In genomic region chr11:65226766-65227165, GRCm38 (mm10) we compare ENCODE assay signal across 15 mouse cellular contexts. TPM values are rescaled to one million over a fixed set of nuclear protein-coding genes. Genes with fewer than 3 reads are reported as not detected.
A peak's percentile ranks its signal among the peaks of the same experiment; 100 is the strongest.
DNase-seq lines count a peak whose midpoint lies in the region; ATAC-seq and TF ChIP-seq lines count a peak whose summit lies in the region.
"Had no signal": no experiment of that assay in that cellular context is flagged by ENCODE, and none has a peak within 500 bp of the region (broad histone marks: within the 10 kb centered on the region; RNA-seq: fewer than 3 reads in every experiment).

No protein-coding gene starts in this region.

- peak; percentile 9 for DNase-seq in gastrocnemius, adult 18-20 months (ENCODE audit: low spot score)
- DNase-seq in gastrocnemius, adult 8-10 months (ENCODE audit: low spot score in 2 of 2), result no peak
- DNase-seq in lung, postnatal 10 days, result peak; percentile 38
- DNase-seq in lung, postnatal 25 days (ENCODE audit: low spot score), result no peak
- DNase-seq in heart, embryonic 10.5 days (ENCODE audit: low spot score), result no peak
- peak; percentile 9 for DNase-seq in limb, embryonic 14.5 days (ENCODE audit: low spot score)
- DNase-seq in thymus, postnatal 4 days, result no peak
- DNase-seq: cerebellum, postnatal 25 days; layer of hippocampus, adult 9-11 months; liver had no signal

- H3K4me2 ChIP-seq in limb, embryonic 14.5 days (replicated peaks; ENCODE audit: low read depth, low read length, severe bottlenecking), result no peak overlapping the region
- H3K4me2 ChIP-seq: hindbrain, embryonic 15.5 days had no signal

- peaks cover 45% of the 10 kb centered on the region for H3K4me1 ChIP-seq in heart, embryonic 10.5 days
- H3K4me1 ChIP-seq in limb, embryonic 14.5 days (ENCODE audit: control insufficient read depth, insufficient read depth, low read length), result peaks cover 10% of the 10 kb centered on the region
- H3K4me1 ChIP-seq: hindbrain, embryonic 15.5 days had no signal

- TF ChIP-seq POLR2A in limb, embryonic 14.5 days (IDR thresholded peaks at IDR 0.05; ENCODE audit: borderline replicate concordance, extremely low read depth, insufficient read depth, insufficient read length), result no peak

- H3K9me3 ChIP-seq in heart, embryonic 10.5 days, result no peaks in the 10 kb centered on the region
- H3K9me3 ChIP-seq in limb, embryonic 14.5 days (ENCODE audit: control insufficient read depth, low read length), result no peaks in the 10 kb centered on the region
- H3K9me3 ChIP-seq: hindbrain, embryonic 15.5 days had no signal

- no peak for ATAC-seq in limb, embryonic 14.5 days (ENCODE audit: low FRiP score, low read depth)
- ATAC-seq in granulocyte monocyte progenitor cell, adult 5-6 weeks (replicated peaks; ENCODE audit: poor library complexity, severe bottlenecking), result no peak
- ATAC-seq: forebrain, embryonic 16.5 days; Patski had no signal

- 18% methylated on average over 10 of the region's 10 CpGs for WGBS in heart, embryonic 10.5 days
- 35% methylated on average over 10 of the region's 10 CpGs for WGBS in limb, embryonic 14.5 days

- peak overlapping the region; percentile 74 for H3K27ac ChIP-seq in heart, embryonic 10.5 days
- no peak overlapping the region; the same call in 1 of the 2 replicates for H3K27ac ChIP-seq in limb, embryonic 14.5 days (replicated peaks; ENCODE audit: low read depth, low read length)
- H3K27ac ChIP-seq: hindbrain, embryonic 15.5 days had no signal

- H3K9ac ChIP-seq in limb, embryonic 14.5 days (ENCODE audit: low read depth, low read length, severe bottlenecking), result no peak overlapping the region
- H3K9ac ChIP-seq: hindbrain, embryonic 15.5 days had no signal

- peak overlapping the region; percentile 5; the same call in 1 of the 2 replicates for H3K4me3 ChIP-seq in heart, embryonic 10.5 days
- no peak overlapping the region for H3K4me3 ChIP-seq in limb, embryonic 14.5 days (replicated peaks; ENCODE audit: low read length)
- H3K4me3 ChIP-seq: hindbrain, embryonic 15.5 days had no signal

- H3K36me3 ChIP-seq in heart, embryonic 10.5 days, result peaks cover 60% of the 10 kb centered on the region
- H3K36me3 ChIP-seq in limb, embryonic 14.5 days (ENCODE audit: control insufficient read depth, insufficient read depth, low read length), result no peaks in the 10 kb centered on the region
- H3K36me3 ChIP-seq: hindbrain, embryonic 15.5 days had no signal

- no peaks in the 10 kb centered on the region for H3K27me3 ChIP-seq in heart, embryonic 10.5 days (ENCODE audit: insufficient read depth, poor library complexity, severe bottlenecking)
- H3K27me3 ChIP-seq in limb, embryonic 14.5 days (ENCODE audit: control insufficient read depth, insufficient read depth, low read length), result no peaks in the 10 kb centered on the region
- H3K27me3 ChIP-seq: hindbrain, embryonic 15.5 days had no signal

RNA-seq across cellular contexts. Expression of gene Myocd, which starts 43.0 kb away (rescaled TPM):
- total RNA-seq in gastrocnemius, adult 18-20 months (2021), result 1 to 10 TPM; 1.1 to 1.2 TPM
- total RNA-seq in gastrocnemius, adult 8-10 months (2022), result 1 to 10 TPM in 2 of 4 experiments, under 1 TPM in 2; 0.39 to 1.2 (median 0.92) TPM
- polyA plus RNA-seq in heart, embryonic 10.5 days (2016; fragmentation: Nextera tagmentation; extraction: Ambion mirVana), result 53.2 and 73.8 TPM in 2 replicates
- polyA plus RNA-seq in limb, embryonic 14.5 days (2012; rRNA removed), result 0.39 and 0.59 TPM in 2 replicates
- polyA plus RNA-seq in limb, embryonic 14.5 days (2014; fragmentation: Nextera tagmentation; extraction: Ambion mirVana), result 0.50 and 0.75 TPM in 2 replicates
- total RNA-seq in granulocyte monocyte progenitor cell, adult 5-6 weeks (2014; fragmentation: Nextera tagmentation), result not detected in 2 replicates
- not detected in 2 replicates for total RNA-seq in granulocyte monocyte progenitor cell, adult 5-6 weeks (2017)
- total RNA-seq: megakaryocyte, adult 5-6 weeks had no signal
- polyA plus RNA-seq: Patski had no signal

Comparison
In these comparisons a context has a peak if more than half of its experiments do, and no peak if none do; other contexts are left out.
1. DNase-seq: peak in gastrocnemius, adult 18-20 months (single experiment), lung, postnatal 10 days (single experiment) and limb, embryonic 14.5 days (single experiment); none in gastrocnemius, adult 8-10 months (0 of 2), lung, postnatal 25 days (single experiment), heart, embryonic 10.5 days (single experiment) and thymus, postnatal 4 days (single experiment).